Mouse (Mus musculus) fat pad, adult 2 months (tissue): ENCODE data around the gene Olfr339.
"Not testable (repeated sequence)": the region's sequence is repeated elsewhere in the genome, so short reads cannot be mapped to it uniquely, and the experiment has no call there.

Experiments used
- DNase-seq: peaks from one replicate; pipeline ENCODE4 v3.0.0-alpha.2; 2011; ENCODE audit warnings: low read depth, low spot score; ENCODE audit errors: extremely low read depth

Gene Olfr339

GRCm38 (mm10) chr2:36418647-36419046, at the start of gene Olfr339:
TSS of gene Olfr339 (plus strand) at chr2:36418947.
- no peak for DNase-seq

DNA sequence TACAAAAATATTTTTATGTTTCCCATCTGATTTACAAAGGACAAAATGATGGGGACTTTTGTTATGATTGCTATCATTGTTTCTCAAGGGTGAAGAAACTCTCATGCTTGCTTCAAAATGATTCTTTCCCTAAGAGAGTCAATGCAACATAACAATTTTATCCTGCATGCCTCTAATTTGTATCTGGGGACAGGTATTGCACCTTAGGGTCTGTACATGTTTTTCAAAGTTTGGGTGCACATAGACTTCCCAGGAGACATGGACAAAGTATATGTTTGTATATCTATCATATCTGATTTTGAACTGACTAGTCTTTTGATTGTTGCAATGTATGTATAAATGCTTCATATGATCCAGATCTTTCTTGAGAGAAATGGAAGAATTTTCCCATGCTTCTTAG, 45.5 kb upstream of the Olfr339 start, which contains the start of gene Olfr338:
TSS of gene Olfr338 (plus strand) at position 301 of the 400 bp plus-strand sequence.
- DNase-seq = no peak

DNA sequence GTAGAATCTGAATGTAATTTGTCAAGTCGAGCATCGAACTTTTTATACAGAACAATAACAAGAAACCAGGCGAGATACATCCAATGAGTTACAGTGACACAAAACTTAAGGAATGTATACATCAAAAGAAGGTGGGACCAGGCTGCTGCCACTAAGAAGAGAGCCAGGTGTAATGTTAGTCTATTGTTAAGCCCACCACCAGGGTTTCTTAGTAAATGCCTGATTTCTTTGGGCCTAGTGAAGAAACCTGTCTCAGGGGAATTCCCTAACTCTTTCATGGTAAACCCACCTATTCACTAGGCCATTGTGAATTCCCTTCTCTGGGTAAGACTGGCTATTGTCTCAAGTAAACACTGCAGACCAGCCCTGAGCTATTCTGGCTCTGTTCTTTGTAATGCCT, 3.6 kb upstream of the Olfr339 start:
- DNase-seq = not testable (repeated sequence)

DNA sequence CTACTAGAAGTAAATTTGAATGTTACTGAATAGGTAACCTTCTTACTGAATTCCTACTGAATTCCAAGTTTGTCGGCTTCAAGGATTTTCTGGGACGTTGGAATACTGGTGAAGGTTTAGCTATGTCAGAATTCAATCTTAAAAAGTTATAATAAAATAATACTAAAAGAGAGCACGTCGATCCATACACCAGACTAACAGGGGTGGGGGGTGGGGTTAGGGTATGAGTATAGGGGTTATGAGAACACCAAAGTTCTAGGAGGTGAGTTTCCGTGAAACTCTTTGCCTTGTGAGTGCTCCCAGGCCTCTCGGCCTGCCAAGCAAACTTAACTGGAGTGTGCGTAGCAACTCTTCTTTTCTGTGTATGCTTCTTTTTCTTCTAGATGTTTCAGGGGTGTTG, 3.2 kb upstream of the Olfr339 start:
- DNase-seq = not testable (repeated sequence)

DNA sequence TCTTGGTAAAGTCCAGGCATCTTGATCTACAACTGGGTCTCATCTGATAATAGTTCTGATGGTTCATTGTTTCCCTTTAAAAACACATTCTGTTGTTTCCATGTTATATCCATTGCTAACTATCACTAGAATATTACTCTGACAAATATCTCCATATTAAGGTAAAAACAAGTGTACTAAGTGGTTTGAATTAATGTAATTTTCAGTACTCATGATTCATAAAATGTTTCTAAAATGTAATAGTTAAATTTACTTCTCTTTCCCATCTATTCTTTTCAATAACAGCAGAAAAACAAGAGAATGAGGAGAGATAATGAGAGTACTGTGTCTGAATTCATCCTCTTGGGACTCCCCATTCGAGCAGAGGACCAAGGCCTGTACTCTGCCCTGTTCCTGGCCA, 33.5 kb downstream of the Olfr339 start, which contains the start of gene Olfr340:
TSS of gene Olfr340 (plus strand) at position 301 of the 400 bp plus-strand sequence.
- no peak for DNase-seq

GRCm38 (mm10) chr2:36473634-36474033, 54.9 kb downstream of the Olfr339 start:
- DNase-seq = no peak
